Mouse (Mus musculus): ENCODE measurements around the gene Skil.

GRCm38 (mm10) chr3:31097102-31097720, 2.4 kb downstream of the Skil start:
- no peak for TF ChIP-seq POLR2A (IDR thresholded peaks at IDR 0.05; ENCODE audit: borderline replicate concordance, extremely low read depth, insufficient read depth, insufficient read length, poor library complexity, severe bottlenecking)
- no peak for TF ChIP-seq CTCF (IDR thresholded peaks at IDR 0.05; ENCODE audit: borderline replicate concordance, extremely low read depth, insufficient read depth, insufficient read length)
